Mouse (Mus musculus) cerebellum, adult 9-10 months (tissue): ENCODE data around the gene Crip1.

Experiments
- DNase-seq: peaks from one replicate; pipeline ENCODE4 v3.0.0; 2022

The Crip1 gene

GRCm38 (mm10) chr12:113131601-113132000 lies 14.5 kb upstream of the Crip1 start:
- no peak for DNase-seq

GRCm38 (mm10) chr12:113132567-113132966 lies 13.5 kb upstream of the Crip1 start:
- no peak for DNase-seq

GRCm38 (mm10) chr12:113133260-113133659 lies 12.9 kb upstream of the Crip1 start:
- no peak for DNase-seq

- no peak for DNase-seq
Observed at GRCm38 (mm10) chr12:113133861-113134403, 12.2 kb upstream of the Crip1 start.

GRCm38 (mm10) chr12:113134502-113134901 lies 11.6 kb upstream of the Crip1 start:
- no peak for DNase-seq

GRCm38 (mm10) chr12:113135401-113135800 lies 10.7 kb upstream of the Crip1 start:
- no peak for DNase-seq

- no peak for DNase-seq
Observed at GRCm38 (mm10) chr12:113136492-113137020, 9.6 kb upstream of the Crip1 start.

- no peak for DNase-seq
Observed at GRCm38 (mm10) chr12:113137260-113138213, 8.6 kb upstream of the Crip1 start.

- no peak for DNase-seq
Observed at GRCm38 (mm10) chr12:113138291-113138690, 7.8 kb upstream of the Crip1 start.

GRCm38 (mm10) chr12:113138901-113139864 lies 6.9 kb upstream of the Crip1 start:
- no peak for DNase-seq

- DNase-seq: peak; percentile 56
Observed at GRCm38 (mm10) chr12:113139908-113140615, 6.1 kb upstream of the Crip1 start, which contains the start of gene Crip2. Gene Crip2 (plus strand): TSS chr12:113140236.

- DNase-seq: no peak
Observed at GRCm38 (mm10) chr12:113140616-113141411, 5.3 kb upstream of the Crip1 start.

GRCm38 (mm10) chr12:113141531-113141973 lies 4.6 kb upstream of the Crip1 start:
- DNase-seq: no peak

GRCm38 (mm10) chr12:113142021-113142975 lies 3.8 kb upstream of the Crip1 start:
- no peak for DNase-seq

- no peak for DNase-seq
Observed at GRCm38 (mm10) chr12:113143164-113143563, 3.0 kb upstream of the Crip1 start.

- DNase-seq: peak; percentile 36
Observed at GRCm38 (mm10) chr12:113144001-113144756, 1.9 kb upstream of the Crip1 start.

- peak; percentile 32 for DNase-seq
Observed at GRCm38 (mm10) chr12:113144886-113145285, 1.2 kb upstream of the Crip1 start.

- peak; percentile 40 for DNase-seq
Observed at GRCm38 (mm10) chr12:113145591-113145990, 525 bp upstream of the Crip1 start.

GRCm38 (mm10) chr12:113147481-113147880 lies 1.4 kb downstream of the Crip1 start:
- DNase-seq: peak; percentile 82
